12 mouse cellular contexts compared by ENCODE assay signal in genomic region chr12:32765861-32766260, GRCm38 (mm10). TPM values are rescaled to one million over a fixed set of nuclear protein-coding genes. Genes with fewer than 3 reads are reported as not detected.
A peak's percentile ranks its signal among the peaks of the same experiment; 100 is the strongest.
DNase-seq lines count a peak whose midpoint lies in the region; ATAC-seq lines count a peak whose summit lies in the region.
"Had no signal": no experiment of that assay in that cellular context is flagged by ENCODE, and none has a peak within 500 bp of the region (broad histone marks: within the 10 kb centered on the region; RNA-seq: fewer than 3 reads in every experiment).

No protein-coding gene starts in this region.

- ATAC-seq in cerebellum, adult (ENCODE audit: insufficient number of reproducible peaks, low FRiP score, low TSS enrichment): peak; percentile 37; the same call in 1 of the 2 replicates
- no peak for ATAC-seq in neural tube, embryonic 15.5 days (ENCODE audit: low FRiP score)
- ATAC-seq: midbrain, embryonic 16.5 days had no signal

- no peaks in the 10 kb centered on the region for H3K27me3 ChIP-seq in neural tube, embryonic 15.5 days (replicated peaks)

- no peak for DNase-seq in cerebellum, postnatal 4 days (ENCODE audit: low spot score in 2 of 2)
- DNase-seq in urinary bladder, postnatal 14 days (ENCODE audit: low spot score): peak; percentile 47
- no peak for DNase-seq in urinary bladder, postnatal 10 days (ENCODE audit: low spot score)
- DNase-seq in heart, adult 9 months (ENCODE audit: low spot score in 2 of 2): peak; percentile 79 to 82
- DNase-seq in ovary, postnatal 36 days (ENCODE audit: low spot score): no peak
- no peak for DNase-seq in thymus, postnatal 25 days
- DNase-seq: B cell, adult 2 months; embryo, embryonic 11 days had no signal

- H3K4me3 ChIP-seq in neural tube, embryonic 15.5 days (replicated peaks): no peak overlapping the region

- no peaks in the 10 kb centered on the region for H3K4me1 ChIP-seq in neural tube, embryonic 15.5 days

- H3K9ac ChIP-seq in neural tube, embryonic 15.5 days (replicated peaks): no peak overlapping the region
- H3K9ac ChIP-seq: hindbrain, embryonic 14.5 days had no signal

- H3K27ac ChIP-seq in neural tube, embryonic 15.5 days (replicated peaks): no peak overlapping the region
- H3K27ac ChIP-seq: hindbrain, embryonic 14.5 days had no signal

- no peaks in the 10 kb centered on the region for H3K9me3 ChIP-seq in neural tube, embryonic 15.5 days (replicated peaks)

- no peak overlapping the region for H3K4me2 ChIP-seq in neural tube, embryonic 15.5 days
- H3K4me2 ChIP-seq: hindbrain, embryonic 14.5 days had no signal

- H3K36me3 ChIP-seq in neural tube, embryonic 15.5 days: no peaks in the 10 kb centered on the region

RNA-seq across cellular contexts. Expression of gene Nampt, which starts 53.5 kb away (rescaled TPM):
- 29.3 and 29.5 TPM in 2 replicates for polyA plus RNA-seq in neural tube, embryonic 15.5 days (2015; fragmentation: Nextera tagmentation; extraction: Ambion mirVana)

Comparison
In these comparisons a context has a peak if more than half of its experiments do, and no peak if none do; other contexts are left out.
1. DNase-seq: peak in urinary bladder, postnatal 14 days (single experiment) and heart, adult 9 months (2 of 2); none in cerebellum, postnatal 4 days (0 of 2), urinary bladder, postnatal 10 days (single experiment), ovary, postnatal 36 days (single experiment) and thymus, postnatal 25 days (single experiment).